Mouse (Mus musculus): ENCODE data around the gene Wfdc10. TPM values are rescaled to one million over a fixed set of nuclear protein-coding genes. Genes with fewer than 3 reads are reported as not detected.

Gene Wfdc10
- 1.4 and 18.5 TPM in 2 replicates for polyA plus RNA-seq (2012; rRNA removed; ENCODE audit: low replicate concordance)

DNA sequence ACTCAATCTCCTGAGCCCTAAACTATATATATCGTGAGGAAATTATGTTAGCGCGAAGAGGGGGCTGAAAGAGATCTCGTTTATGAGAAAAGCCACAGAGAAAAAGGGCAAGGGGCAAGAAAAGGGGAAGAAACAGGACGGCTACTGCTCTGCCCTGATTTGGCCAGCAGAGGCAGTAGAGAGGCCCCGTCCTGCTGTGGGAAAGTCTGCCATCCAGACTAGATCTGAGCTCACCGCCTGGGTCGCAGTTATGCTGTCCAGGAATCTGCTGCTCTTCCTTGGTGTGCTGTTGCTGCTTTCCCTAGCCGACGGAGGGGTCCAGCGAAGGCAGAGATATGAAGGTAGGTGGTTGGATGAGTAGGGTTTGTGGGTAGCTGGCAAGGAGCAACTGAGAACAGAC is at the start of gene Wfdc10:
Wfdc10 (plus strand) TSS at position 189 of the 400 bp plus-strand sequence.

DNA sequence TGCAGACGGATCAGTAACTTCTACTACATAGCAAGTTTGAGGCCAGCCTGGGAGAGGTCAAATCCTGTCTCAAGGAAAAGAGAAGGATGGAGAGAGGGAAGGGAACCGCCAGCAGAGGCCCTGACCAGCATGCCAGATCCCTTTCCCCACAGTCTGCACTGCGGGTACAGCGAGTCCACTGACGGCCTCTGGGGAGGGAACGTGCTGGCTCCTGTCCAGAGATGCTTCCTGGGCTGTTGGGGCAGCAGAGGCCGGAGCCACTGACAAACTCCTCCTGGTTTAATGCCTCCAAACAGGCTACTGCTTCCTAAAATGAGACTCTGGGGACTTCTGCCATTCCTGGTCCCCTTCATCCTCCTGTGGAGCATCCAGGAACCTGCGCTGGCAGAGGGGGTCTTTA is 42.4 kb upstream of the Wfdc10 start, which contains the start of the genes Wfdc6b and Wfdc8:
Wfdc6b (plus strand) TSS at position 52 of the 400 bp plus-strand sequence.
Wfdc8 (minus strand) TSS at position 156 of the 400 bp plus-strand sequence.

DNA sequence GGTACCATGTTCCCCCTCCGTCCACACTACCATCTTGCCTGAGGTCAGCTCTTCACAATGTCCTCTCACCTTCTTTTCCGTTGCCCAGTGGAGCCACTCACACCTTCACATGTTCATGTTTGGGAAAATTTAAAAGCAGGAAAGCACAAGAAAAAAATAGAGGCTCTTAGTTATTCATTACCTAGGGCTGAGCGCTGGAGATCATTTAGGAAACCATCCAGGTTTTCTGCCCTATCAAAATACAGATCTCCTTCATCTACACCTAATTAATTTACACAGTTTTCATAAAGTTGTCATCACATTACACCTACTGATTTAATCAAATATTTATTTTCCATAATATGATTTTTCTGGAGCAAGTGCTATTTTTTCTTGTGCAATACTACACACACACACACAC is 17.1 kb upstream of the Wfdc10 start, which contains the start of gene Wfdc16:
Wfdc16 (minus strand) TSS at position 101 of the 400 bp plus-strand sequence.

DNA sequence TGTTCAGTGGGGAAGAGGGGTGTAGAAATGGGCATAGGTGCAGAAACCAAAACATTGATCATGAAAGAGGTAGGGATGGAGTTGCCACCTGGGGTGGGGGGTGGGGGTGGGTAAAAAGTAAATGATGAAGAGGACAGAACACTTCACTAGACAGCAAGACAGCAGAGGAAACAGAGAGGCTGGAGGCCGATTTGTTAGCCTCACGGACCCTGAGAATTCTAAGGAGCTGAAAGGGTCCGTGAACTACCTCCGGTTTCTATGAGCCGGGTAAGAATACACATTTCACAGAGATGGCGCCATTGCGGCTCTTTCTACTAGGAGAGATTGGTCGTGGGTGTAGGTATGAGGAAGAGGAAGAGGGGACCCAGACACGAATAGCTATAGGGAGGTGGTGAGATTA is 637 bp downstream of the Wfdc10 start, which contains the start of gene Wfdc9:
Wfdc9 (minus strand) TSS at position 101 of the 400 bp plus-strand sequence.

DNA sequence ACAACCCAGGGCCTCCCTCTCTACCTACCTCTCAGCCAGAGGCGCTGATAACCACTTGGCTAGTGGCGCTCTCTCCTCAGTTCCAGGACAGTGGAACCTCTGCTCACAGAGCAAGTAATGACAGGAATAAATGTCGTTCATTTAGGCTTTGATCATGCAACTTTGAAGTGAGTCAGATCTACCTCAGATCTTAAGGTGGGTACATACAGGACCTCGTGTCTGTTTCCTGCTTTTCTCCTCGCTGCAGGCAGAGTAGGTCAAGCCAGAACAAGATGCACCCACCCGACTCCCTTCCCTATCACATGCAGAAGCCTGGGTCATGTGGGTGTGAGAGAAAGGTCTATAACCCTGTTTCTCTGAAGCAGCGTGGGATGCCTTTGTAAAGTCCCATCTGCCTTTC is 18.1 kb downstream of the Wfdc10 start, which contains the start of gene Wfdc11:
Wfdc11 (minus strand) TSS at position 101 of the 400 bp plus-strand sequence.

DNA sequence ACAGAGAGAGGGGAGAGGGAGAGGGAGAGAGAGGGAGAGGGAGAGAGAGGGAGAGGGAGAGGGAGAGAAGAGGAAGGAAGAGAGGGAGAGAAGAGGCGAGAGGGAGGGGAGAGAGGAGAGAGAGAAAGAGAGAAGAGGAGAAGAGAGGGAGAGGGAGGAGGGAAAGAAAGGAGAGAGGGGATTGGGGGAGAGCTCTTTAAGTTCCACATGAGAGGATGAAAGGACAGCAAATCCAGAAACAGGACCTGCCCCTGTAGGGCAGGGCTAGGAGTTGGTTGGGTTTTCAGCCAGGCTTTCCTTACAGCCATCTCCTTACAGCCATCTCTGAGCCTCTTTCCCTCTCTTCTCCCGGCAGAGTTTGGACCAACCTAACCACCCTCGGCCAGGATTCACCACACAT is 29.0 kb downstream of the Wfdc10 start, which contains the start of gene Wfdc13:
Wfdc13 (plus strand) TSS at position 301 of the 400 bp plus-strand sequence.

DNA sequence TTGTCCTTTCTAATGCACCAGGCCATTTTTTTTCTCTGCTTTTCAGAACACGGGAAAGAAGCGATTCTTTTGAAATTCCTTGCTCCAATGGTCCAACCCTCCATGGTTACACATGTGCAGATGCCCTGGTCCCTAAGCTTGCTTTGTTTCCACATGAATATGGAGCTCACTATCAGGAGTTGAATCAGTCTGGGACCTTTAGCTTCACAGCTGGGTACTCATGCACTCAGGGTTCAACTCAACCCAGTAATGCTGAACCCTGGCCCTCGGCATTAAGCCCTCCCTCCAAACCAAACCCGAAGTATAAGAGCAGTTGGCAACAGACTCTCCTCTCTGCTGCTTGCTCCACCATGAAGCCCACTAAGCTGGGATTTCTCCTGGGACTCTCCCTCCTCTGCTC is 42.4 kb downstream of the Wfdc10 start, which contains the start of gene Spint4:
Spint4 (plus strand) TSS at position 301 of the 400 bp plus-strand sequence.

Other genes starting within 250 kb of the Wfdc10 start
- 23.4 and 58.2 TPM in 2 replicates for gene Sdc4, start 212.2 kb upstream of the Wfdc10 start, polyA plus RNA-seq (2012; rRNA removed; ENCODE audit: low replicate concordance)
- gene Sys1, start 199.1 kb upstream of the Wfdc10 start, polyA plus RNA-seq (2012; rRNA removed; ENCODE audit: low replicate concordance), result 92.6 and 114 TPM in 2 replicates
- gene Gm20458, start 195.1 kb upstream of the Wfdc10 start, polyA plus RNA-seq (2012; rRNA removed; ENCODE audit: low replicate concordance), result 9.2 and 40.8 TPM in 2 replicates
- not detected in 2 replicates for gene Trp53tg5, start 182.3 kb upstream of the Wfdc10 start, polyA plus RNA-seq (2012; rRNA removed; ENCODE audit: low replicate concordance)
- 55.8 and 81.1 TPM in 2 replicates for gene Dbndd2, start 169.9 kb upstream of the Wfdc10 start, polyA plus RNA-seq (2012; rRNA removed; ENCODE audit: low replicate concordance)
- 101 and 156 TPM in 2 replicates for gene Pigt, start 158.5 kb upstream of the Wfdc10 start, polyA plus RNA-seq (2012; rRNA removed; ENCODE audit: low replicate concordance)
- gene Wfdc2, start 93.6 kb upstream of the Wfdc10 start, polyA plus RNA-seq (2012; rRNA removed; ENCODE audit: low replicate concordance), result 0.20 and 463 TPM in 2 replicates
- 0.57 TPM in 1 of 2 replicates, not detected in the other for gene Spint3, start 82.6 kb upstream of the Wfdc10 start, polyA plus RNA-seq (2012; rRNA removed; ENCODE audit: low replicate concordance)
- 0.18 TPM in 1 of 2 replicates, not detected in the other for gene Wfdc6a, start 70.6 kb upstream of the Wfdc10 start, polyA plus RNA-seq (2012; rRNA removed; ENCODE audit: low replicate concordance)
- 0.98 TPM in 1 of 2 replicates, not detected in the other for gene Eppin, start 62.5 kb upstream of the Wfdc10 start, polyA plus RNA-seq (2012; rRNA removed; ENCODE audit: low replicate concordance)
- 0.24 TPM in 1 of 2 replicates, not detected in the other for gene Wfdc6b, start 42.5 kb upstream of the Wfdc10 start, polyA plus RNA-seq (2012; rRNA removed; ENCODE audit: low replicate concordance)
- gene Wfdc8, start 42.4 kb upstream of the Wfdc10 start, polyA plus RNA-seq (2012; rRNA removed; ENCODE audit: low replicate concordance), result 0.62 TPM in 1 of 2 replicates, not detected in the other
- gene Wfdc16, start 17.2 kb upstream of the Wfdc10 start, polyA plus RNA-seq (2012; rRNA removed; ENCODE audit: low replicate concordance), result 0.76 TPM in 1 of 2 replicates, not detected in the other
- gene Wfdc9, start 537 bp downstream of the Wfdc10 start, polyA plus RNA-seq (2012; rRNA removed; ENCODE audit: low replicate concordance), result 0.30 TPM in 1 of 2 replicates, not detected in the other
- gene Wfdc11, start 18.0 kb downstream of the Wfdc10 start, polyA plus RNA-seq (2012; rRNA removed; ENCODE audit: low replicate concordance), result not detected in 2 replicates
- 0.11 and 2.3 TPM in 2 replicates for gene Wfdc13, start 29.1 kb downstream of the Wfdc10 start, polyA plus RNA-seq (2012; rRNA removed; ENCODE audit: low replicate concordance)
- not detected in 2 replicates for gene Spint4, start 42.5 kb downstream of the Wfdc10 start, polyA plus RNA-seq (2012; rRNA removed; ENCODE audit: low replicate concordance)
- not detected in 2 replicates for gene Spint5, start 59.3 kb downstream of the Wfdc10 start, polyA plus RNA-seq (2012; rRNA removed; ENCODE audit: low replicate concordance)
- gene Wfdc3, start 89.9 kb downstream of the Wfdc10 start, polyA plus RNA-seq (2012; rRNA removed; ENCODE audit: low replicate concordance), result 0.32 and 2.2 TPM in 2 replicates
- gene Dnttip1, start 89.9 kb downstream of the Wfdc10 start, polyA plus RNA-seq (2012; rRNA removed; ENCODE audit: low replicate concordance), result 17.5 and 56.8 TPM in 2 replicates
- gene Ube2c, start 113.9 kb downstream of the Wfdc10 start, polyA plus RNA-seq (2012; rRNA removed; ENCODE audit: low replicate concordance), result 17.6 and 48.9 TPM in 2 replicates
- 1.2 and 1.9 TPM in 2 replicates for gene Tnnc2, start 123.9 kb downstream of the Wfdc10 start, polyA plus RNA-seq (2012; rRNA removed; ENCODE audit: low replicate concordance)
- 42.9 and 43.3 TPM in 2 replicates for gene Snx21, start 129.8 kb downstream of the Wfdc10 start, polyA plus RNA-seq (2012; rRNA removed; ENCODE audit: low replicate concordance)
- gene Acot8, start 148.8 kb downstream of the Wfdc10 start, polyA plus RNA-seq (2012; rRNA removed; ENCODE audit: low replicate concordance), result 34.8 and 35.5 TPM in 2 replicates
- gene Zswim3, start 149.1 kb downstream of the Wfdc10 start, polyA plus RNA-seq (2012; rRNA removed; ENCODE audit: low replicate concordance), result 3.8 and 4.6 TPM in 2 replicates
- gene Zswim1, start 166.6 kb downstream of the Wfdc10 start, polyA plus RNA-seq (2012; rRNA removed; ENCODE audit: low replicate concordance), result 10.9 and 14.6 TPM in 2 replicates
- gene Spata25, start 172.5 kb downstream of the Wfdc10 start, polyA plus RNA-seq (2012; rRNA removed; ENCODE audit: low replicate concordance), result 0.16 and 0.33 TPM in 2 replicates
- 400 and 457 TPM in 2 replicates for gene Ctsa, start 176.8 kb downstream of the Wfdc10 start, polyA plus RNA-seq (2012; rRNA removed; ENCODE audit: low replicate concordance)
- 11.6 and 15.4 TPM in 2 replicates for gene Neurl2, start 177.4 kb downstream of the Wfdc10 start, polyA plus RNA-seq (2012; rRNA removed; ENCODE audit: low replicate concordance)
- gene Pltp, start 201.7 kb downstream of the Wfdc10 start, polyA plus RNA-seq (2012; rRNA removed; ENCODE audit: low replicate concordance), result 463 and 530 TPM in 2 replicates
- gene Pcif1, start 223.3 kb downstream of the Wfdc10 start, polyA plus RNA-seq (2012; rRNA removed; ENCODE audit: low replicate concordance), result 33.5 and 43.1 TPM in 2 replicates

Measured in subcutaneous adipose tissue, adult 2 months (tissue).